Comparison of ENCODE assay signal across 8 mouse cellular contexts in the genomic region with DNA sequence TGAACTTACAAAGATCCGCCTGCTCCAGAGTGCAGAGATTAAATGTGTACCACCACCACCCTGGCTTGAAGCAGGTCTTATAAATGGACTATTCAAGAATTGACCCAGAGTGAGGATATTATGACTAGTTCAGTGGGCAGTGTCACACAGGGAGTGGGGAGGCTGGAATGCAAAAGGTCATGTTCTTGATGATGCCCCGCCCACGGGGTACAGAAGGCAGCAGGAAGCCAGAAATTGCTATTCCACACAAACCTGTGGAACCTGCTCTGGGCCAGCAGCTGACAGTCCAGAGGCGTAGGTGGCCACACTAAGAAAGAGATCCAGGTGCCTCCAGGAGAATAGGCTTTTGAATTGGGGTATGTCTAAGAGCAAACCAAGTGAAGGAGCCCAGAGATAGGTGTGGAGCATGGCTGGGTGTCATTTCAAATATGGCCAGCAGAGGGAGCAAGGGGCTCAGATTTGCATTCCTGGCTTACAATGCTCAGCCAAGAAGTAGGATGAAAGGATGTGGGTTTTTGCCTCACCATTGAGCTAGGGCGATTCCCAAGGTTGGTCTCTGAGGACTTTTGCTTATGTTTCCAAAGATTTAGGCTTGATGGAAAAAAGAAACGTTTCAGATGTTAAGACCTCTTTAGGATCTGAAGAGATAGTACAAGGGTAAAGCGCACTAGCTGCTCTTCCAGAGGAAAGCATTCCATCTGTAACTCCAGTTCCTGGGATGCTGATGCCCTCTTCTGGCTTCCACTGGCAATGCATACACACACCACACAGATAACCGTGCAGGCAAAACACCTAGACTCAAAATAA. TPM values are rescaled to one million over a fixed set of nuclear protein-coding genes. Genes with fewer than 3 reads are reported as not detected.
DNase-seq lines count a peak whose midpoint lies in the region; ATAC-seq and TF ChIP-seq lines count a peak whose summit lies in the region.

No protein-coding gene starts in this region.

- H3K4me2 ChIP-seq in heart, embryonic 13.5 days: peak overlapping the region; percentile 51
- peak overlapping the region; percentile 37; the same call in 1 of the 2 replicates for H3K4me2 ChIP-seq in kidney, postnatal 0 days (ENCODE audit: low read length)
- H3K4me2 ChIP-seq in liver, embryonic 13.5 days: no peak overlapping the region
- peak overlapping the region; percentile 29; the same call in 1 of the 2 replicates for H3K4me2 ChIP-seq in neural tube, embryonic 12.5 days (replicated peaks)
- H3K4me2 ChIP-seq in stomach, postnatal 0 days (replicated peaks; ENCODE audit: low read depth): no peak overlapping the region; the same call in 1 of the 2 replicates

- H3K36me3 ChIP-seq in heart, embryonic 13.5 days: peaks cover 43% of the 10 kb centered on the region
- H3K36me3 ChIP-seq in kidney, postnatal 0 days (ENCODE audit: insufficient read depth, low read length): 0 out of 2 replicates have a peak, but pooled peaks cover 23% of the 10 kb centered on the region
- H3K36me3 ChIP-seq in liver, embryonic 13.5 days: peaks cover 8% of the 10 kb centered on the region; the same call in 1 of the 2 replicates
- peaks cover 37% of the 10 kb centered on the region for H3K36me3 ChIP-seq in neural tube, embryonic 12.5 days
- peaks cover 12% of the 10 kb centered on the region for H3K36me3 ChIP-seq in stomach, postnatal 0 days (ENCODE audit: control insufficient read depth, insufficient read depth, low read length)

- DNase-seq in brain, embryonic 18.5 days (ENCODE audit: low read depth, low spot score): peak; percentile 73
- DNase-seq in fat pad, adult 2 months (ENCODE audit: extremely low read depth, low read depth, low spot score): peak; percentile 78
- DNase-seq in kidney, postnatal 0 days (ENCODE audit: low spot score): peak; percentile 91
- peak; percentile 59 for DNase-seq in liver, embryonic 13.5 days
- peak; percentile 86 for DNase-seq in stomach, postnatal 0 days (ENCODE audit: low spot score)

- peak overlapping the region; percentile 0; the same call in 1 of the 2 replicates for H3K27ac ChIP-seq in heart, embryonic 13.5 days (replicated peaks)
- no peak overlapping the region; the same call in 1 of the 2 replicates for H3K27ac ChIP-seq in kidney, postnatal 0 days
- no peak overlapping the region for H3K27ac ChIP-seq in liver, embryonic 13.5 days
- H3K27ac ChIP-seq in neural tube, embryonic 12.5 days: no peak overlapping the region
- peak overlapping the region; percentile 70 for H3K27ac ChIP-seq in stomach, postnatal 0 days (replicated peaks)

- no peak overlapping the region for H3K9ac ChIP-seq in heart, embryonic 13.5 days
- no peak overlapping the region for H3K9ac ChIP-seq in kidney, postnatal 0 days (ENCODE audit: low read depth, low read length)
- H3K9ac ChIP-seq in liver, embryonic 13.5 days: no peak overlapping the region
- no peak overlapping the region for H3K9ac ChIP-seq in neural tube, embryonic 12.5 days
- no peak overlapping the region for H3K9ac ChIP-seq in stomach, postnatal 0 days (ENCODE audit: low read length)

- ATAC-seq in CD4-positive, CD25-positive, alpha-beta regulatory T cell, adult 4 months: peak; percentile 75
- 0 out of 2 replicates have a peak, but pooled peaks have one; percentile 39 for ATAC-seq in heart, embryonic 13.5 days (ENCODE audit: extremely low read depth, insufficient number of reproducible peaks, low FRiP score, low TSS enrichment)
- ATAC-seq in kidney, postnatal 0 days (replicated peaks; ENCODE audit: low FRiP score, low read depth): peak; percentile 29
- no peak; the same call in 1 of the 2 replicates for ATAC-seq in liver, embryonic 13.5 days (ENCODE audit: low read depth)
- peak; percentile 46 for ATAC-seq in neural tube, embryonic 12.5 days (ENCODE audit: low FRiP score, low read depth)
- peak; percentile 76 for ATAC-seq in stomach, postnatal 0 days (ENCODE audit: low FRiP score, low TSS enrichment)

- H3K4me3 ChIP-seq in heart, embryonic 13.5 days: no peak overlapping the region
- H3K4me3 ChIP-seq in kidney, postnatal 0 days (replicated peaks; ENCODE audit: low read depth, low read length): no peak overlapping the region
- H3K4me3 ChIP-seq in liver, embryonic 13.5 days (replicated peaks): no peak overlapping the region
- no peak overlapping the region for H3K4me3 ChIP-seq in neural tube, embryonic 12.5 days
- H3K4me3 ChIP-seq in stomach, postnatal 0 days (ENCODE audit: low read depth, low read length): no peak overlapping the region

- 35% methylated on average over 8 of the region's 8 CpGs for WGBS in heart, embryonic 13.5 days
- WGBS in kidney, postnatal 0 days: 26% methylated on average over 8 of the region's 8 CpGs
- 37% methylated on average over 8 of the region's 8 CpGs for WGBS in liver, embryonic 13.5 days (ENCODE audit: insufficient replicate concordance)
- 36% methylated on average over 8 of the region's 8 CpGs for WGBS in neural tube, embryonic 12.5 days
- WGBS in stomach, postnatal 0 days: 29% methylated on average over 8 of the region's 8 CpGs

- TF ChIP-seq EP300 in stomach, postnatal 0 days (optimal IDR thresholded peaks at IDR 0.05): no peak

- H3K4me1 ChIP-seq in heart, embryonic 13.5 days: peaks cover 18% of the 10 kb centered on the region
- H3K4me1 ChIP-seq in kidney, postnatal 0 days (replicated peaks; ENCODE audit: insufficient read depth, low read length): 0 out of 2 replicates have a peak, but pooled peaks cover 5% of the 10 kb centered on the region
- peaks cover 21% of the 10 kb centered on the region for H3K4me1 ChIP-seq in liver, embryonic 13.5 days (replicated peaks)
- peaks cover 26% of the 10 kb centered on the region for H3K4me1 ChIP-seq in neural tube, embryonic 12.5 days
- 0 out of 2 replicates have a peak, but pooled peaks cover 2% of the 10 kb centered on the region for H3K4me1 ChIP-seq in stomach, postnatal 0 days (replicated peaks; ENCODE audit: control insufficient read depth, insufficient read depth)

- H3K9me3 ChIP-seq in heart, embryonic 13.5 days: no peaks in the 10 kb centered on the region
- H3K9me3 ChIP-seq in kidney, postnatal 0 days (replicated peaks; ENCODE audit: low read length): no peaks in the 10 kb centered on the region
- no peaks in the 10 kb centered on the region for H3K9me3 ChIP-seq in liver, embryonic 13.5 days (replicated peaks)
- no peaks in the 10 kb centered on the region for H3K9me3 ChIP-seq in neural tube, embryonic 12.5 days
- no peaks in the 10 kb centered on the region for H3K9me3 ChIP-seq in stomach, postnatal 0 days (ENCODE audit: control insufficient read depth, low read length)

- peak; percentile 86 for TF ChIP-seq CTCF in kidney, postnatal 0 days (IDR thresholded peaks at IDR 0.05; ENCODE audit: low read depth)
- peak; percentile 79 for TF ChIP-seq CTCF in stomach, postnatal 0 days (IDR thresholded peaks at IDR 0.05; ENCODE audit: low read depth)

- H3K27me3 ChIP-seq in heart, embryonic 13.5 days (replicated peaks): no peaks in the 10 kb centered on the region
- H3K27me3 ChIP-seq in kidney, postnatal 0 days (ENCODE audit: insufficient read depth, low read length): no peaks in the 10 kb centered on the region
- no peaks in the 10 kb centered on the region for H3K27me3 ChIP-seq in liver, embryonic 13.5 days
- H3K27me3 ChIP-seq in neural tube, embryonic 12.5 days (replicated peaks): no peaks in the 10 kb centered on the region
- H3K27me3 ChIP-seq in stomach, postnatal 0 days (ENCODE audit: control insufficient read depth, insufficient read depth, low read length): no peaks in the 10 kb centered on the region

RNA-seq across cellular contexts. Expression of a gene that starts 2.2 kb away (rescaled TPM):
- 10 to 100 TPM; 21.1 to 25.3 TPM for polyA plus RNA-seq in CD4-positive, CD25-positive, alpha-beta regulatory T cell, adult 4 months (2017; shearing (Covaris generic))
- 15.7 and 17.1 TPM in 2 replicates for polyA plus RNA-seq in heart, embryonic 13.5 days (2015; fragmentation: Nextera tagmentation; extraction: Ambion mirVana)
- 26.1 and 29.0 TPM in 2 replicates for polyA plus RNA-seq in kidney, postnatal 0 days (2015; fragmentation: Nextera tagmentation; extraction: Ambion mirVana)
- polyA plus RNA-seq in liver, embryonic 13.5 days (2015; fragmentation: Nextera tagmentation; extraction: Ambion mirVana): 9.9 and 11.4 TPM in 2 replicates
- polyA plus RNA-seq in neural tube, embryonic 12.5 days (2016; fragmentation: Nextera tagmentation; extraction: Ambion mirVana): 17.2 and 19.2 TPM in 2 replicates
- polyA plus RNA-seq in stomach, postnatal 0 days (2015; fragmentation: Nextera tagmentation; extraction: Ambion mirVana): 15.9 and 16.2 TPM in 2 replicates

RNA-seq across cellular contexts. Expression of a gene that starts 15.2 kb away (rescaled TPM):
- 1 to 10 TPM; 1.1 to 1.8 TPM for polyA plus RNA-seq in CD4-positive, CD25-positive, alpha-beta regulatory T cell, adult 4 months (2017; shearing (Covaris generic))
- polyA plus RNA-seq in heart, embryonic 13.5 days (2015; fragmentation: Nextera tagmentation; extraction: Ambion mirVana): 9.2 and 10.1 TPM in 2 replicates
- polyA plus RNA-seq in kidney, postnatal 0 days (2015; fragmentation: Nextera tagmentation; extraction: Ambion mirVana): 15.0 and 15.5 TPM in 2 replicates
- polyA plus RNA-seq in liver, embryonic 13.5 days (2015; fragmentation: Nextera tagmentation; extraction: Ambion mirVana): 2.3 and 2.4 TPM in 2 replicates
- 32.7 and 34.7 TPM in 2 replicates for polyA plus RNA-seq in neural tube, embryonic 12.5 days (2016; fragmentation: Nextera tagmentation; extraction: Ambion mirVana)
- 34.0 and 36.4 TPM in 2 replicates for polyA plus RNA-seq in stomach, postnatal 0 days (2015; fragmentation: Nextera tagmentation; extraction: Ambion mirVana)

RNA-seq across cellular contexts. Expression of a gene that starts 29.3 kb away (rescaled TPM):
- polyA plus RNA-seq in CD4-positive, CD25-positive, alpha-beta regulatory T cell, adult 4 months (2017; shearing (Covaris generic)): 10 to 100 TPM; 20.3 to 34.2 TPM
- 30.7 and 34.2 TPM in 2 replicates for polyA plus RNA-seq in heart, embryonic 13.5 days (2015; fragmentation: Nextera tagmentation; extraction: Ambion mirVana)
- polyA plus RNA-seq in kidney, postnatal 0 days (2015; fragmentation: Nextera tagmentation; extraction: Ambion mirVana): 24.1 and 25.9 TPM in 2 replicates
- polyA plus RNA-seq in liver, embryonic 13.5 days (2015; fragmentation: Nextera tagmentation; extraction: Ambion mirVana): 16.2 and 19.1 TPM in 2 replicates
- polyA plus RNA-seq in neural tube, embryonic 12.5 days (2016; fragmentation: Nextera tagmentation; extraction: Ambion mirVana): 44.4 and 44.7 TPM in 2 replicates
- polyA plus RNA-seq in stomach, postnatal 0 days (2015; fragmentation: Nextera tagmentation; extraction: Ambion mirVana): 14.7 TPM in 2 replicates

RNA-seq across cellular contexts. Expression of a gene that starts 30.3 kb away (rescaled TPM):
- polyA plus RNA-seq in CD4-positive, CD25-positive, alpha-beta regulatory T cell, adult 4 months (2017; shearing (Covaris generic)): 10 to 100 TPM in 1 of 2 experiments, 1 to 10 TPM in 1; 5.0 to 11.6 TPM
- 24.6 and 26.2 TPM in 2 replicates for polyA plus RNA-seq in heart, embryonic 13.5 days (2015; fragmentation: Nextera tagmentation; extraction: Ambion mirVana)
- 29.3 and 31.1 TPM in 2 replicates for polyA plus RNA-seq in kidney, postnatal 0 days (2015; fragmentation: Nextera tagmentation; extraction: Ambion mirVana)
- polyA plus RNA-seq in liver, embryonic 13.5 days (2015; fragmentation: Nextera tagmentation; extraction: Ambion mirVana): 15.2 and 15.6 TPM in 2 replicates
- polyA plus RNA-seq in neural tube, embryonic 12.5 days (2016; fragmentation: Nextera tagmentation; extraction: Ambion mirVana): 32.7 and 36.4 TPM in 2 replicates
- polyA plus RNA-seq in stomach, postnatal 0 days (2015; fragmentation: Nextera tagmentation; extraction: Ambion mirVana): 18.7 and 20.4 TPM in 2 replicates

RNA-seq across cellular contexts. Expression of a gene that starts 51.3 kb away (rescaled TPM):
- polyA plus RNA-seq in CD4-positive, CD25-positive, alpha-beta regulatory T cell, adult 4 months (2017; shearing (Covaris generic)): under 1 TPM; 0.20 to 0.87 TPM
- polyA plus RNA-seq in heart, embryonic 13.5 days (2015; fragmentation: Nextera tagmentation; extraction: Ambion mirVana): 19.6 and 21.5 TPM in 2 replicates
- 10.2 and 10.3 TPM in 2 replicates for polyA plus RNA-seq in kidney, postnatal 0 days (2015; fragmentation: Nextera tagmentation; extraction: Ambion mirVana)
- 31.1 and 39.0 TPM in 2 replicates for polyA plus RNA-seq in liver, embryonic 13.5 days (2015; fragmentation: Nextera tagmentation; extraction: Ambion mirVana)
- polyA plus RNA-seq in neural tube, embryonic 12.5 days (2016; fragmentation: Nextera tagmentation; extraction: Ambion mirVana): 24.0 and 24.6 TPM in 2 replicates
- polyA plus RNA-seq in stomach, postnatal 0 days (2015; fragmentation: Nextera tagmentation; extraction: Ambion mirVana): 17.7 and 18.7 TPM in 2 replicates

Comparison
In these comparisons a context has a peak if more than half of its experiments do, and no peak if none do; other contexts are left out.
1. H3K27ac ChIP-seq: peak in heart, embryonic 13.5 days (single experiment) and stomach, postnatal 0 days (single experiment); none in kidney, postnatal 0 days (single experiment), liver, embryonic 13.5 days (single experiment) and neural tube, embryonic 12.5 days (single experiment).
2. H3K4me2 ChIP-seq: peak in heart, embryonic 13.5 days (single experiment), kidney, postnatal 0 days (single experiment) and neural tube, embryonic 12.5 days (single experiment); none in liver, embryonic 13.5 days (single experiment) and stomach, postnatal 0 days (single experiment).
3. Peak in every context shown above with its lines, with median percentiles within 50 percentile points of each other: DNase-seq.